Mouse (Mus musculus) liver, postnatal 0 days (tissue): ENCODE measurements around the gene Daw1.

ENCODE experiments used
- CTCF ChIP-seq: sonication (generic); IDR thresholded peaks from 2 replicates; pipeline ENCODE4 v1.5.1; 2016; ENCODE audit warnings: antibody characterized with exemption, low read depth
- EP300 ChIP-seq: IDR thresholded peaks from 2 replicates; pipeline ENCODE4 v1.6.1; 2016; ENCODE audit warnings: antibody characterized with exemption, low read depth, mild to moderate bottlenecking

DNA sequence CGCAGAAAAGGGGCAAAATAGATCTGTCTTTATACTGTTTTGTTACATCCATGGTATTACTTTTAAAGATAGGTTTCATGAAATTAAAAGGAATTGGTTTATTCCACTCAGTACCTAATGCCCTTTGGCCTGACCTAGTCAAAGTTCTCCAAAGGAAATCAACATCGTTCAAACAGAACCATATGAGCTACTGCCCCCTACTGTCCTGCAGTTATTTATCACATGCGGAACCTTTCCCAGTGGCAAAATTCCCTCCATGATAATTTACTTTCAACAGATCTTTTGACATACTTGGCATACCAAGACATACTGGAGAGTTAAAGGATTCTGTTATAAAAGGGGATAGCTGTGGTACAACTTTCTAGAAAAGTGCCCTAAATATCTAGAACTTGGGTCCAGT is 9.3 kb upstream of the Daw1 start:
- peak; percentile 36; the same call in 1 of the 2 replicates for TF ChIP-seq CTCF
- TF ChIP-seq EP300 = no peak
